Mouse (Mus musculus): Measurements from ENCODE around the gene Tyrobp. TPM values are rescaled to one million over a fixed set of nuclear protein-coding genes. Genes with fewer than 3 reads are reported as not detected.

The Tyrobp gene
- polyA plus RNA-seq, 1 experiment from 2014 or later: 19.3 TPM

- Histone ChIP-seq H3K4me2 (replicated peaks; ENCODE audit: low read depth, low read length) (no peak overlapping the region), H3K9me3 (ENCODE audit: control insufficient read depth, low read length) (no peaks in the 10 kb centered on the region), H3K9ac (ENCODE audit: low read depth, low read length) (no peak overlapping the region), H3K27me3 (ENCODE audit: control insufficient read depth, insufficient read depth, low read length) (peaks cover 2% of the 10 kb centered on the region; the same call in 1 of the 2 replicates), H3K4me1 (replicated peaks; ENCODE audit: control insufficient read depth, insufficient read depth, low read length) (0 out of 2 replicates have a peak, but pooled peaks cover 2% of the 10 kb centered on the region), H3K27ac (ENCODE audit: low read depth, low read length) (no peak overlapping the region), H3K36me3 (ENCODE audit: control insufficient read depth, insufficient read depth, low read length) (0 out of 2 replicates have a peak, but pooled peaks cover 3% of the 10 kb centered on the region), H3K4me3 (ENCODE audit: low read depth, low read length) (no peak overlapping the region)
- no peak for DNase-seq (ENCODE audit: low spot score)
- no peak for ATAC-seq (ENCODE audit: low FRiP score)
- WGBS: 74% methylated on average over 10 of the region's 10 CpGs
These were observed 21.1 kb downstream of the Tyrobp start for GRCm38 (mm10) chr7:30434701-30435100.

DNA sequence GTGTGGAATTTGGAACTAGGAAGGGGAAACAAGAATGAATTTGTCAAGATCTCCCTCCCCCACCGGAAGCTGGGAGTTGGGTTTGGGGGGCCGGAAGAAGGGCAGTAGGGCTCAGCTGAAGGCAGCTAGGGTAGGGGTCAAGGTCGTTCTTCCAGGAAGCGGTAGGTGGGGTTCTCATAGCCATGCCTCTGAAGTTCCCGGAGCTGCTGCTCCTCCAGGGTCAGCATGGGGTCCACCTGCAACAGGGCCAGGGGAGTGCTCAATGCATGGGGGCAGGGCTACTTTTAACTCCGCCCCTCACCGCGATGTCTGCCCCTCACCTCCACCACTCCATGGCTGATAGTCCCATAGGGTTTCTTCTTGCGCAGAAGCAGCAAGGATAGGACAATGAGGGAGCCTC, 21.6 kb downstream of the Tyrobp start:
- Histone ChIP-seq H3K27me3 (ENCODE audit: control insufficient read depth, insufficient read depth, low read length) (peaks cover 2% of the 10 kb centered on the region; the same call in 1 of the 2 replicates), H3K4me3 (ENCODE audit: low read depth, low read length) (no peak overlapping the region), H3K36me3 (ENCODE audit: control insufficient read depth, insufficient read depth, low read length) (0 out of 2 replicates have a peak, but pooled peaks cover 6% of the 10 kb centered on the region), H3K9ac (ENCODE audit: low read depth, low read length) (no peak overlapping the region), H3K27ac (ENCODE audit: low read depth, low read length) (no peak overlapping the region), H3K4me1 (replicated peaks; ENCODE audit: control insufficient read depth, insufficient read depth, low read length) (0 out of 2 replicates have a peak, but pooled peaks cover 2% of the 10 kb centered on the region), H3K4me2 (replicated peaks; ENCODE audit: low read depth, low read length) (no peak overlapping the region), H3K9me3 (ENCODE audit: control insufficient read depth, low read length) (no peaks in the 10 kb centered on the region)
- ATAC-seq (ENCODE audit: low FRiP score) (no peak), DNase-seq (ENCODE audit: low spot score) (no peak)
- 47% methylated on average over 9 of the region's 9 CpGs for WGBS

GRCm38 (mm10) chr7:30436879-30437278, 23.3 kb downstream of the Tyrobp start:
- 0 out of 2 replicates have a peak, but pooled peaks cover 6% of the 10 kb centered on the region for H3K36me3 ChIP-seq (ENCODE audit: control insufficient read depth, insufficient read depth, low read length)
- DNase-seq (ENCODE audit: low spot score): no peak

DNA sequence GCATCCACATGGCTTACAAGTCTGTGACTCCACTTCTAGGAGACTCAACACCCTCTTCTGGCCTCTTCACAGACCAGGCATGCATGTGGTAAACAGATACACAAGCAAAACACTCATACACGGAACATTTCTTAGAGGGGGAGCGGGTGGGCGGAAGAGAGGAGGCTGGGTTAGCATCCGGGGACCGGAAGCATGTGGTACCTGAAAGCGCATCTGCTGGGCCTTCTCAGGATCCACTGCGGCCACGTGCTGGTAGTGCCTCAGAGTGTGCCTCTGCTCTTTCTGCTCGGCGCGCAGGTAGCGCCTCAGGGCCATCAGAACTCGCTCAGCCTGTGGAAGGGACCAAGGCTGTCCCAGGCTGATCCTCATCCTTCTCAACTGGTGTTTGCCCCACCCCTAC, 26.2 kb downstream of the Tyrobp start:
- H3K4me2 ChIP-seq (replicated peaks; ENCODE audit: low read depth, low read length): no peak overlapping the region
- no peak overlapping the region for H3K27ac ChIP-seq (ENCODE audit: low read depth, low read length)
- WGBS: 68% methylated on average over 13 of the region's 13 CpGs
- H3K4me3 ChIP-seq (ENCODE audit: low read depth, low read length): no peak overlapping the region
- H3K36me3 ChIP-seq (ENCODE audit: control insufficient read depth, insufficient read depth, low read length): 0 out of 2 replicates have a peak, but pooled peaks cover 6% of the 10 kb centered on the region
- ATAC-seq (ENCODE audit: low FRiP score) (no peak), DNase-seq (ENCODE audit: low spot score) (no peak)
- H3K27me3 ChIP-seq (ENCODE audit: control insufficient read depth, insufficient read depth, low read length): peaks cover 2% of the 10 kb centered on the region; the same call in 1 of the 2 replicates
- peaks cover 5% of the 10 kb centered on the region for H3K4me1 ChIP-seq (replicated peaks; ENCODE audit: control insufficient read depth, insufficient read depth, low read length)
- H3K9me3 ChIP-seq (ENCODE audit: control insufficient read depth, low read length): no peaks in the 10 kb centered on the region
- H3K9ac ChIP-seq (ENCODE audit: low read depth, low read length): no peak overlapping the region

More at GRCm38 (mm10) chr7:30436879-30437278, 23.3 kb downstream of the Tyrobp start:
- Histone ChIP-seq H3K4me3 (ENCODE audit: low read depth, low read length) (no peak overlapping the region), H3K9ac (ENCODE audit: low read depth, low read length) (no peak overlapping the region), H3K27ac (ENCODE audit: low read depth, low read length) (no peak overlapping the region), H3K4me2 (replicated peaks; ENCODE audit: low read depth, low read length) (no peak overlapping the region), H3K9me3 (ENCODE audit: control insufficient read depth, low read length) (no peaks in the 10 kb centered on the region), H3K27me3 (ENCODE audit: control insufficient read depth, insufficient read depth, low read length) (peaks cover 2% of the 10 kb centered on the region; the same call in 1 of the 2 replicates), H3K4me1 (replicated peaks; ENCODE audit: control insufficient read depth, insufficient read depth, low read length) (0 out of 2 replicates have a peak, but pooled peaks cover 2% of the 10 kb centered on the region)
- no peak for ATAC-seq (ENCODE audit: low FRiP score)
- 18% methylated on average over 10 of the region's 10 CpGs for WGBS

GRCm38 (mm10) chr7:30440697-30441096, 27.1 kb downstream of the Tyrobp start:
- H3K4me2 ChIP-seq (replicated peaks; ENCODE audit: low read depth, low read length): no peak overlapping the region
- no peak overlapping the region for H3K9ac ChIP-seq (ENCODE audit: low read depth, low read length)
- no peak for ATAC-seq (ENCODE audit: low FRiP score)
- DNase-seq (ENCODE audit: low spot score): peak; percentile 78
- H3K27me3 ChIP-seq (ENCODE audit: control insufficient read depth, insufficient read depth, low read length): peaks cover 2% of the 10 kb centered on the region; the same call in 1 of the 2 replicates
- no peak overlapping the region for H3K4me3 ChIP-seq (ENCODE audit: low read depth, low read length)
- WGBS: 28% methylated on average over 4 of the region's 5 CpGs
- H3K4me1 ChIP-seq (replicated peaks; ENCODE audit: control insufficient read depth, insufficient read depth, low read length): peaks cover 5% of the 10 kb centered on the region
- H3K27ac ChIP-seq (ENCODE audit: low read depth, low read length): no peak overlapping the region
- H3K36me3 ChIP-seq (ENCODE audit: control insufficient read depth, insufficient read depth, low read length): 0 out of 2 replicates have a peak, but pooled peaks cover 6% of the 10 kb centered on the region
- no peaks in the 10 kb centered on the region for H3K9me3 ChIP-seq (ENCODE audit: control insufficient read depth, low read length)

GRCm38 (mm10) chr7:30443696-30444095, 30.1 kb downstream of the Tyrobp start:
- Histone ChIP-seq H3K9me3 (ENCODE audit: control insufficient read depth, low read length) (no peaks in the 10 kb centered on the region), H3K27me3 (ENCODE audit: control insufficient read depth, insufficient read depth, low read length) (no peaks in the 10 kb centered on the region; the same call in 1 of the 2 replicates), H3K9ac (ENCODE audit: low read depth, low read length) (no peak overlapping the region), H3K4me1 (replicated peaks; ENCODE audit: control insufficient read depth, insufficient read depth, low read length) (peaks cover 3% of the 10 kb centered on the region), H3K27ac (ENCODE audit: low read depth, low read length) (peak overlapping the region; percentile 96; the same call in 1 of the 2 replicates), H3K4me2 (replicated peaks; ENCODE audit: low read depth, low read length) (peak overlapping the region; percentile 80), H3K36me3 (ENCODE audit: control insufficient read depth, insufficient read depth, low read length) (0 out of 2 replicates have a peak, but pooled peaks cover 6% of the 10 kb centered on the region), H3K4me3 (ENCODE audit: low read depth, low read length) (peak overlapping the region; percentile 66)
- ATAC-seq (ENCODE audit: low FRiP score) (no peak), DNase-seq (ENCODE audit: low spot score) (no peak)
- 17% methylated on average over 9 of the region's 9 CpGs for WGBS

- WGBS: 1% methylated on average over 38 of the region's 38 CpGs
- peak overlapping the region; percentile 89 for H3K9ac ChIP-seq (ENCODE audit: low read depth, low read length)
- peaks cover 3% of the 10 kb centered on the region for H3K4me1 ChIP-seq (replicated peaks; ENCODE audit: control insufficient read depth, insufficient read depth, low read length)
- H3K4me2 ChIP-seq (replicated peaks; ENCODE audit: low read depth, low read length): peak overlapping the region; percentile 80
- peak overlapping the region; percentile 66 for H3K4me3 ChIP-seq (ENCODE audit: low read depth, low read length)
- peak overlapping the region; percentile 96 for H3K27ac ChIP-seq (ENCODE audit: low read depth, low read length)
- ATAC-seq (ENCODE audit: low FRiP score) (peak; percentile 62), DNase-seq (ENCODE audit: low spot score) (peak; percentile 84)
- H3K9me3 ChIP-seq (ENCODE audit: control insufficient read depth, low read length): no peaks in the 10 kb centered on the region
- no peaks in the 10 kb centered on the region; the same call in 1 of the 2 replicates for H3K27me3 ChIP-seq (ENCODE audit: control insufficient read depth, insufficient read depth, low read length)
- H3K36me3 ChIP-seq (ENCODE audit: control insufficient read depth, insufficient read depth, low read length): 0 out of 2 replicates have a peak, but pooled peaks cover 6% of the 10 kb centered on the region
These were observed 30.8 kb downstream of the Tyrobp start for GRCm38 (mm10) chr7:30444154-30444970.

- no peaks in the 10 kb centered on the region for H3K36me3 ChIP-seq (ENCODE audit: control insufficient read depth, insufficient read depth, low read length)
- peak within 1 kb of the TSS; percentile 80 for H3K4me2 ChIP-seq (replicated peaks; ENCODE audit: low read depth, low read length)
- H3K9me3 ChIP-seq (ENCODE audit: control insufficient read depth, low read length): no peaks in the 10 kb centered on the region
- peak within 1 kb of the TSS; percentile 96 for H3K27ac ChIP-seq (ENCODE audit: low read depth, low read length)
- H3K4me1 ChIP-seq (replicated peaks; ENCODE audit: control insufficient read depth, insufficient read depth, low read length): peaks cover 3% of the 10 kb centered on the region
- peak; percentile 85 for DNase-seq (ENCODE audit: low spot score)
- 0% methylated on average over 34 of the region's 72 CpGs for WGBS
- ATAC-seq (ENCODE audit: low FRiP score): peak; percentile 83
- peak within 1 kb of the TSS; percentile 89 for H3K9ac ChIP-seq (ENCODE audit: low read depth, low read length)
- peak within 1 kb of the TSS; percentile 66 for H3K4me3 ChIP-seq (ENCODE audit: low read depth, low read length)
- H3K27me3 ChIP-seq (ENCODE audit: control insufficient read depth, insufficient read depth, low read length): no peaks in the 10 kb centered on the region; the same call in 1 of the 2 replicates
These were observed 31.6 kb downstream of the Tyrobp start, which contains the start of gene Aplp1 for GRCm38 (mm10) chr7:30444971-30445751. Aplp1 (minus strand) TSS chr7:30445535.

Data from hindbrain, embryonic 11.5 days (tissue).